Mouse (Mus musculus): ENCODE results near the gene Gm21312. TPM values are rescaled to one million over a fixed set of nuclear protein-coding genes. Genes with fewer than 3 reads are reported as not detected.
"Not testable (repeated sequence)": the region's sequence is repeated elsewhere in the genome, so short reads cannot be mapped to it uniquely, and the experiment has no call there.

Gm21312 gene
- not detected in 2 replicates for polyA plus RNA-seq (2011; ENCODE audit: insufficient read depth, insufficient read length, low read depth, missing spikeins)

DNA sequence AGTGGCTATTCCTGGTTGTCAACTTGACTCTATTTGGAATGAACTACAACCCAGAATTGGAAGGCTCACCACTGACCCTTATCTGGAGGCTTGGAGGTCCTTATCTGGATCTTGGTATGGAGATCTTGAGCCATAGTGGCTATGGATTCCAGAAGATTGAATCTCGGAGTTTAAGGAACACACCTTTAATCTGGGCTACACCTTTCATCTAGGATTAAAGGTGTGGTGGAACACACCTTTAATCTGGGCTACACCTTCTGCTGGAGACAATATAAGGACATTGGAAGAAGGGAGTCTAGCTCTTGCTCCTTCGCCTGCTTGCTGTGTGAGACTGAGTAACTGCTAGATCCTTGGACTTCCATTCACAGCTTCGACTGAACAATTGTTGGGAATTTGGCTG, at the start of gene Gm21312:
Gm21312 (plus strand) TSS at position 301 of the 400 bp plus-strand sequence.
- H3K27ac ChIP-seq (ENCODE audit: insufficient read depth, low read length); H3K36me3 ChIP-seq (ENCODE audit: control insufficient read depth, insufficient read depth, low read length, poor library complexity, severe bottlenecking); H3K4me1 ChIP-seq (ENCODE audit: control insufficient read depth, insufficient read depth, low read length); H3K9me3 ChIP-seq (replicated peaks; ENCODE audit: control insufficient read depth, insufficient read depth, low read length, poor library complexity, severe bottlenecking); H3K27me3 ChIP-seq (ENCODE audit: control insufficient read depth, insufficient read depth, low read length, poor library complexity, severe bottlenecking); H3K9ac ChIP-seq (ENCODE audit: low read depth, poor library complexity, severe bottlenecking); H3K4me3 ChIP-seq (ENCODE audit: low read depth, low read length): not testable (repeated sequence)

DNA sequence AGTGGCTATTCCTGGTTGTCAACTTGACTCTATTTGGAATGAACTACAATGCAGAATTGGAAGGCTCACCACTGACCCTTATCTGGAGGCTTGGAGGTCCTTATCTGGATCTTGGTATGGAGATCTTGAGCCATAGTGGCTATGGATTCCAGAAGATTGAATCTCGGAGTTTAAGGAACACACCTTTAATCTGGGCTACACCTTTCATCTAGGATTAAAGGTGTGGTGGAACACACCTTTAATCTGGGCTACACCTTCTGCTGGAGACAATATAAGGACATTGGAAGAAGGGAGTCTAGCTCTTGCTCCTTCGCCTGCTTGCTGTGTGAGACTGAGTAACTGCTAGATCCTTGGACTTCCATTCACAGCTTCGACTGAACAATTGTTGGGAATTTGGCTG, 34.1 kb upstream of the Gm21312 start, which contains the start of gene Gm21293:
Gm21293 (plus strand) TSS at position 301 of the 400 bp plus-strand sequence.
- H3K36me3 ChIP-seq (ENCODE audit: control insufficient read depth, insufficient read depth, low read length, poor library complexity, severe bottlenecking); H3K27me3 ChIP-seq (ENCODE audit: control insufficient read depth, insufficient read depth, low read length, poor library complexity, severe bottlenecking); H3K27ac ChIP-seq (ENCODE audit: insufficient read depth, low read length); H3K4me1 ChIP-seq (ENCODE audit: control insufficient read depth, insufficient read depth, low read length); H3K4me3 ChIP-seq (ENCODE audit: low read depth, low read length); H3K9ac ChIP-seq (ENCODE audit: low read depth, poor library complexity, severe bottlenecking); H3K9me3 ChIP-seq (replicated peaks; ENCODE audit: control insufficient read depth, insufficient read depth, low read length, poor library complexity, severe bottlenecking): not testable (repeated sequence)

- H3K27ac ChIP-seq (ENCODE audit: insufficient read depth, low read length); H3K9ac ChIP-seq (ENCODE audit: low read depth, poor library complexity, severe bottlenecking); H3K36me3 ChIP-seq (ENCODE audit: control insufficient read depth, insufficient read depth, low read length, poor library complexity, severe bottlenecking); H3K9me3 ChIP-seq (replicated peaks; ENCODE audit: control insufficient read depth, insufficient read depth, low read length, poor library complexity, severe bottlenecking); H3K4me3 ChIP-seq (ENCODE audit: low read depth, low read length); H3K4me1 ChIP-seq (ENCODE audit: control insufficient read depth, insufficient read depth, low read length); H3K27me3 ChIP-seq (ENCODE audit: control insufficient read depth, insufficient read depth, low read length, poor library complexity, severe bottlenecking): not testable (repeated sequence)
Observed at GRCm38 (mm10) chr10:104151197-104151596, 25.6 kb upstream of the Gm21312 start, which contains the start of gene Gm6763. TSS of gene Gm6763 (plus strand) at chr10:104151497.

DNA sequence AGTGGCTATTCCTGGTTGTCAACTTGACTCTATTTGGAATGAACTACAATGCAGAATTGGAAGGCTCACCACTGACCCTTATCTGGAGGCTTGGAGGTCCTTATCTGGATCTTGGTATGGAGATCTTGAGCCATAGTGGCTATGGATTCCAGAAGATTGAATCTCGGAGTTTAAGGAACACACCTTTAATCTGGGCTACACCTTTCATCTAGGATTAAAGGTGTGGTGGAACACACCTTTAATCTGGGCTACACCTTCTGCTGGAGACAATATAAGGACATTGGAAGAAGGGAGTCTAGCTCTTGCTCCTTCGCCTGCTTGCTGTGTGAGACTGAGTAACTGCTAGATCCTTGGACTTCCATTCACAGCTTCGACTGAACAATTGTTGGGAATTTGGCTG, 17.1 kb upstream of the Gm21312 start, which contains the start of gene Gm8764:
Gm8764 (plus strand) TSS at position 301 of the 400 bp plus-strand sequence.
- H3K27me3 ChIP-seq (ENCODE audit: control insufficient read depth, insufficient read depth, low read length, poor library complexity, severe bottlenecking); H3K9me3 ChIP-seq (replicated peaks; ENCODE audit: control insufficient read depth, insufficient read depth, low read length, poor library complexity, severe bottlenecking); H3K9ac ChIP-seq (ENCODE audit: low read depth, poor library complexity, severe bottlenecking); H3K4me1 ChIP-seq (ENCODE audit: control insufficient read depth, insufficient read depth, low read length); H3K27ac ChIP-seq (ENCODE audit: insufficient read depth, low read length); H3K36me3 ChIP-seq (ENCODE audit: control insufficient read depth, insufficient read depth, low read length, poor library complexity, severe bottlenecking); H3K4me3 ChIP-seq (ENCODE audit: low read depth, low read length): not testable (repeated sequence)

DNA sequence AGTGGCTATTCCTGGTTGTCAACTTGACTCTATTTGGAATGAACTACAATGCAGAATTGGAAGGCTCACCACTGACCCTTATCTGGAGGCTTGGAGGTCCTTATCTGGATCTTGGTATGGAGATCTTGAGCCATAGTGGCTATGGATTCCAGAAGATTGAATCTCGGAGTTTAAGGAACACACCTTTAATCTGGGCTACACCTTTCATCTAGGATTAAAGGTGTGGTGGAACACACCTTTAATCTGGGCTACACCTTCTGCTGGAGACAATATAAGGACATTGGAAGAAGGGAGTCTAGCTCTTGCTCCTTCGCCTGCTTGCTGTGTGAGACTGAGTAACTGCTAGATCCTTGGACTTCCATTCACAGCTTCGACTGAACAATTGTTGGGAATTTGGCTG, 8.6 kb upstream of the Gm21312 start, which contains the start of gene Gm21304:
Gm21304 (plus strand) TSS at position 301 of the 400 bp plus-strand sequence.
- H3K36me3 ChIP-seq (ENCODE audit: control insufficient read depth, insufficient read depth, low read length, poor library complexity, severe bottlenecking); H3K4me3 ChIP-seq (ENCODE audit: low read depth, low read length); H3K4me1 ChIP-seq (ENCODE audit: control insufficient read depth, insufficient read depth, low read length); H3K9me3 ChIP-seq (replicated peaks; ENCODE audit: control insufficient read depth, insufficient read depth, low read length, poor library complexity, severe bottlenecking); H3K9ac ChIP-seq (ENCODE audit: low read depth, poor library complexity, severe bottlenecking); H3K27ac ChIP-seq (ENCODE audit: insufficient read depth, low read length); H3K27me3 ChIP-seq (ENCODE audit: control insufficient read depth, insufficient read depth, low read length, poor library complexity, severe bottlenecking): not testable (repeated sequence)

GRCm38 (mm10) chr10:104185233-104185632, 8.4 kb downstream of the Gm21312 start, which contains the start of gene Gm20765:
TSS of gene Gm20765 (plus strand) at chr10:104185533.
- not testable (repeated sequence) for H3K4me3 ChIP-seq (ENCODE audit: low read depth, low read length); H3K9me3 ChIP-seq (replicated peaks; ENCODE audit: control insufficient read depth, insufficient read depth, low read length, poor library complexity, severe bottlenecking); H3K9ac ChIP-seq (ENCODE audit: low read depth, poor library complexity, severe bottlenecking); H3K27ac ChIP-seq (ENCODE audit: insufficient read depth, low read length); H3K36me3 ChIP-seq (ENCODE audit: control insufficient read depth, insufficient read depth, low read length, poor library complexity, severe bottlenecking); H3K27me3 ChIP-seq (ENCODE audit: control insufficient read depth, insufficient read depth, low read length, poor library complexity, severe bottlenecking); H3K4me1 ChIP-seq (ENCODE audit: control insufficient read depth, insufficient read depth, low read length)

DNA sequence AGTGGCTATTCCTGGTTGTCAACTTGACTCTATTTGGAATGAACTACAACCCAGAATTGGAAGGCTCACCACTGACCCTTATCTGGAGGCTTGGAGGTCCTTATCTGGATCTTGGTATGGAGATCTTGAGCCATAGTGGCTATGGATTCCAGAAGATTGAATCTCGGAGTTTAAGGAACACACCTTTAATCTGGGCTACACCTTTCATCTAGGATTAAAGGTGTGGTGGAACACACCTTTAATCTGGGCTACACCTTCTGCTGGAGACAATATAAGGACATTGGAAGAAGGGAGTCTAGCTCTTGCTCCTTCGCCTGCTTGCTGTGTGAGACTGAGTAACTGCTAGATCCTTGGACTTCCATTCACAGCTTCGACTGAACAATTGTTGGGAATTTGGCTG, 16.9 kb downstream of the Gm21312 start, which contains the start of gene Gm4340:
Gm4340 (plus strand) TSS at position 301 of the 400 bp plus-strand sequence.
- H3K36me3 ChIP-seq (ENCODE audit: control insufficient read depth, insufficient read depth, low read length, poor library complexity, severe bottlenecking); H3K9ac ChIP-seq (ENCODE audit: low read depth, poor library complexity, severe bottlenecking); H3K27me3 ChIP-seq (ENCODE audit: control insufficient read depth, insufficient read depth, low read length, poor library complexity, severe bottlenecking); H3K27ac ChIP-seq (ENCODE audit: insufficient read depth, low read length); H3K4me3 ChIP-seq (ENCODE audit: low read depth, low read length); H3K9me3 ChIP-seq (replicated peaks; ENCODE audit: control insufficient read depth, insufficient read depth, low read length, poor library complexity, severe bottlenecking); H3K4me1 ChIP-seq (ENCODE audit: control insufficient read depth, insufficient read depth, low read length): not testable (repeated sequence)
